Mouse (Mus musculus): ENCODE measurements around the gene Galr2.
"Not testable (repeated sequence)": the region's sequence is repeated elsewhere in the genome, so short reads cannot be mapped to it uniquely, and the experiment has no call there.

The Galr2 gene

DNA sequence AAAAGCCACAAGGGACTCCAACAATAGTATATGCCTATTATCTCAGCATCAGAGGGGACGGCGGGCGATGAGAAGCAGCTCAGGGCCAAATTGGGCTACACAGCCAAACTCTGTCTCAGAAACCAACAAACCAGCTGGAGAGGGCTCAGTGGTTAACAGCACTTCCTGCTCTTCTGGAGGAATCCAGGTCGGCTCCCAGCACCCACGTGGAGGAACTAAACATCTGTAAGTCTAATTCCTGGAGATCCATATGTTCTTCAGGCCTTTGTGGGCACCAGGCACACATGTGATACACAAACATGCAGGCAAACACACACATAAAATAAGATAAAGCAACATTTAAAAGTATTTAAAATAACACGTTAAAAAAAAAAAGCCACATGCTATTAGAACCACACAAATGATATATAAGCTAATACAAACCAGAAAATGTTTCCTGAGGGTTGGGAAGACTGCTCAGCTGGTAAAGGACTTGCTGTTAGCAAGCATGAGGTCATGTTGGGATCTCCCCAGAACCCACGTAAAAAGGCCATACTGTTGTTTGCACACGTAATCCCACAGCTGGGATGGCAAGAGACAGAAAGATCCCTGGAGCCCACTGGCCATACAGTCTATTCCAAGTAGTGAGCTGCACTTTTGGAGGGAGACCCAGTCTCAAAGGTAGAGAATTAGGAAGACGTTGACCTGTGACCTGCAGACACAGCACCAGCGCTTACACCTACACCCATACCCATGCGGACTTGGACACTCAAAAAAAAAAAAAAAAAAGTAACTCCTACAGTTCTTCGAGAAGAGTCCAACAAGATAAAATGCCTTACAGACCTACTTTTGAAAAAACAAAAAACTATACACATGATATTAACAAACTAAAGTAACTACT, 7.9 kb upstream of the Galr2 start:
- no peak for DNase-seq

DNA sequence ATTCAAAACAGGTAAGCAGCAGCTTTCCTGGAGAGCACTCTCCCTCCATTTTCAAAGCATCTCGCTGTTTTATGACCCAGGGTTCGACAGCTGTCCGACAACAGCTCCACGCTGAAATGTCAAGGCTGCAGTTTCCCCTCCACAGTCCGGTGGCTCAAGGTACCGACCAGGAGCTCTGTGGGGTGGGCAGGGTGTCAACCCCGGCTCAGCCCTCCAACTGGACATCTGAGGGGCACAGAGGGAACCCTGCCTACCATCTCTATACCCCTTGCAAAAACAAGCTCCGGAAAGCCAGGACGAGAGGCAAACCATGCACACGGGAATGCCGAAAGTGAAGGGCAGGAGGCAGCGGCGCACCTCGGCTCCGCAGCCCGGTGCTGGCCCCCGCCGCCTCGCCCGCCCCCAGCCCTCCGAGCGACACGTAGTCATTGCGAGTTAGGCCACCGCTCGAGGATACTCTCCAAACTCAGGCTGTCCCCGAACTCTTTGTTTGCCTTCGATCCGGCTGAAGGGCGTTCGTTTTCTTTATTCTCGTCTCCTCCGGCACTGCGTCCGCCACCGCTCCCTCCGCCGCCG, 7.2 kb upstream of the Galr2 start:
- DNase-seq = no peak

GRCm38 (mm10) chr11:116274045-116274666, 6.6 kb upstream of the Galr2 start, which contains the start of gene Srp68:
Gene Srp68 (minus strand): TSS chr11:116274217.
- DNase-seq = peak; percentile 89 to 90

- DNase-seq = not testable (repeated sequence)
These were observed 3.6 kb upstream of the Galr2 start for GRCm38 (mm10) chr11:116277184-116277583.

- DNase-seq = no peak
These were observed 932 bp downstream of the Galr2 start for GRCm38 (mm10) chr11:116281671-116282070.

DNA sequence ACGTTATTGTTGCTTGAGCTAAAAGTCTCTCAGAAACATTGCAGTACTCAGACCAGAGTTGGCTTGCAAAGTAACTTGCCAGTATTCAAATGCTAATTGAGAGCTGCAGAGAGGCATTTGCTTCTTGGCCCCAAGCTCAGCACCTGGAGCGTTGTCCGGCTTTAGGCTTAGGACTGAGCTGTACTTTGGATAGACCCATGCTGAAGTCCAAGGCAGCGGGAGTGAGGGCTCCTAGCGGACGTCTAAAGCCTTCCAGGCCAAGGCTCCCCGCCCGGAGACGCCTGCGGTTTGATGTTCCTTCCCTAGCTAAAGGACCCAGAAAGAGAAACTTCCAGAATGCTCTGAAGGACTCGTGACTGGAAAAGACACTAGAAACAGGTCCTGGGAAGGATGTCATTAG, 1.4 kb downstream of the Galr2 start:
- DNase-seq = no peak

DNA sequence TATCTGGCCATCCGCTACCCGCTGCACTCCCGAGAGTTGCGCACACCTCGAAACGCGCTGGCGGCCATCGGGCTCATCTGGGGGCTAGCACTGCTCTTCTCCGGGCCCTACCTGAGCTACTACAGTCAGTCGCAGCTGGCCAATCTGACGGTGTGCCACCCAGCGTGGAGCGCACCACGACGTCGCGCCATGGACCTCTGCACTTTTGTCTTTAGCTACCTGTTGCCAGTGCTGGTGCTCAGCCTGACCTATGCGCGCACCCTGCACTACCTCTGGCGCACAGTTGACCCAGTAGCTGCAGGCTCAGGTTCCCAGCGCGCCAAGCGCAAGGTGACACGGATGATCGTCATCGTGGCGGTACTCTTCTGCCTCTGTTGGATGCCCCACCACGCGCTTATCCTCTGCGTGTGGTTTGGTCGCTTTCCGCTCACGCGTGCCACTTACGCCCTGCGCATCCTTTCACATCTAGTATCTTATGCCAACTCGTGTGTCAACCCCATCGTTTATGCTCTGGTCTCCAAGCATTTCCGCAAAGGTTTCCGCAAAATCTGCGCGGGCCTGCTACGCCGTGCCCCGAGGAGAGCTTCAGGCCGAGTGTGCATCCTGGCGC, 2.3 kb downstream of the Galr2 start:
- DNase-seq = no peak

DNA sequence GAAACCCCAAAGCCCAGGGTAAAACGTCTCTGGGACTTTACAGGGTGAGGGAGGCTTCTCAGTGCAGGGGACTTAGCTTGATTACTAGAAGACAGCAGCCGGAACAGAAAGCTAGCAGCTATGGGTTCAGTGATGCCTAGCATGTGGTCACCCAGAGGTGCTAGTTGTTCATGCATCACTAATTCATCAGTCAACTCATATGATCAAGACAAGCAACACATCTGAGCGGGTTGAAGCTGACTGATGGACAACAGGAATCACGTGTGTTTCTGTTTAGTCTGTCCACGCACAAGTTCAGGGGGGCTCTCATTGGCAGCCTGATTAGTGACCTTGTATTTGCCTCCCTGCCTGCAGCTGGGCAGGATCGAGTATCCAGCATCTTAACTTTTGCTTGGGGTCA, 3.2 kb downstream of the Galr2 start:
- no peak for DNase-seq

DNA sequence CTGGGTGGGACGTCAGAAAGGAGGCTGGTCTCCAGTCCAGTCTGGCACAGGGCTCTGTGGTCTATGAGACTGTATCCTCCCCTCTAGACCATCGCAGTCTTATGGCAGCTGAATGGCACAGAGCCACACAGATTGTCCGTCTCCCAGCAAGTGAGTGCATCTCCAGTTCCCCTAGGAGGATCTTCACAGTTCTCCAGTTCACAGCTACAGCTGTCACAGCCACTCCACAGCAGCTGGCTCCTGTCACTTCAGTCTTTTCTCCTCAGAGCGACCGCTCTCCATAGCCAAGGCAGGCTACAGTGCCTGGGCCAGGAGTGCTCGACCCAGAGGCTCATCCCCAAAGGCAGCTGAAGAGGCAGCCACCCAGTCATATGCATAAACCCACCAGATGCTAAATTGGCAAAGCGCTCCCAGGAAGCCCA, 5.0 kb downstream of the Galr2 start:
- no peak for DNase-seq

GRCm38 (mm10) chr11:116287351-116287750, 6.6 kb downstream of the Galr2 start:
- no peak for DNase-seq

DNA sequence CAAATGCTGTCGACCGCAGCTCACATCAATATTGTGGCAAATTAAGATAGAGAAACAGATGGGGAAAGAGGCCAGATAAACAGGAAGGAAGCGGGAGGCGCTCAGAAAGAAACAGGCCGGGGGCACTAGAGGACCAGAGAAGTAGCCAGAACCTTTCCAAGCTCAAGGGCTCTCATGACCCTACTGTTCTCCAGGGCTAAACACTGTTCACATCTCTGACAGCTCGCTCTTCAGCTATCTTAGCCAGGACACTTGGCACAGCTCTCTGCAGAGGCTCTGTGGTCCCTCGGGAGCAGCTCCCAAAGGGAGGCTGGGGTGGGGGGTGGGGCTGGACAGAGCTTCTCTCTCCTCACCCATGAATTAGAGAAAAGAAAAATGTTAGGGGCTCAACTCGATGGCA, 9.8 kb downstream of the Galr2 start:
- DNase-seq = no peak

DNA sequence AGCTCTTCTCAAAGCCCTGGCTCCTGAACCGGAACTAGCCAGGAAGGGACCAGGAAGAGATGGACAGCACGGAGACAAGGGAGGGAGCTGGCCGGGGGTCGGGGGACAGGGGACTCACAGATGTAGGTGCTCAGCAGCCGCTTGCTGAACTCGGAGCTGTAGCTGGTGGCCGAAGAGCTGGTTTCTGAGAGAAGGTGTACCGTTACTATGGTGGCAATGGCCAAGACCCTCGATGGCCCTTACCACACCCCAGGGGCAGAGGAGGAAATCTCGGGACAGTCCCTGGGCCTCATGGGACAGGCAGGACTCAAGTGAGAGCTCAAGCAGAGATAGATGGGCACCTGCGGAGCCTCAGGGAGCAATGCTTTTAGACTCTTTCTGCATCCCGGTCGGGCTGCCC, 11.7 kb downstream of the Galr2 start:
- DNase-seq = no peak

- DNase-seq = no peak
These were observed 12.9 kb downstream of the Galr2 start for GRCm38 (mm10) chr11:116293538-116294137.

- peak; percentile 44 to 48 for DNase-seq
These were observed 13.6 kb downstream of the Galr2 start for GRCm38 (mm10) chr11:116294319-116294718.

DNA sequence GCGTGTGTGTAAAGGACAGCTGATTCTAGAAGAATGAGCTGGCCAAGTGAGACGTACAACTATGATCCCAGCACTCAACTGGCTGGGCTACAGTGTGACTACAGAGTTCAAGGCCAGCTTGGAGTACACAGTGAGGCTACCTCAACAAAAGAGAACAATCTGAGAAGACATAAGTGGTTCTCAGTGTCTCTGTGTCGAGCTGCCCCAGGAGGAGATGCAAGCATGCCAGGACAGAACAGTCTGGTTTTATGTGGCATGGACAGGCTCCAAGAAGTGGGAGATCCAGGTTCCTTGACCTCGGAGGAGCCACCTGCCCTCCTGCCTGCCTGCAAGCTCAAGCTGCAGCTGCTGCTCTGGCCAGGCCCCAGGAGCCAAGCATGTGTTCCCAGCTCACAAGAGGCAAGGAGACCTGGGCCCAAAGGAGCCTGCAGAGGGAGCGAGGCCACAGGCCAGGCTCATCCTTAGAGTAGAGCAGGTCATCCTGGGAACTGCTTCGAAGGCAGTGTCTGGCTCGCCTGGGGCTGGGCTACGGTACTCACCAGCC, 15.5 kb downstream of the Galr2 start:
- no peak for DNase-seq

DNA sequence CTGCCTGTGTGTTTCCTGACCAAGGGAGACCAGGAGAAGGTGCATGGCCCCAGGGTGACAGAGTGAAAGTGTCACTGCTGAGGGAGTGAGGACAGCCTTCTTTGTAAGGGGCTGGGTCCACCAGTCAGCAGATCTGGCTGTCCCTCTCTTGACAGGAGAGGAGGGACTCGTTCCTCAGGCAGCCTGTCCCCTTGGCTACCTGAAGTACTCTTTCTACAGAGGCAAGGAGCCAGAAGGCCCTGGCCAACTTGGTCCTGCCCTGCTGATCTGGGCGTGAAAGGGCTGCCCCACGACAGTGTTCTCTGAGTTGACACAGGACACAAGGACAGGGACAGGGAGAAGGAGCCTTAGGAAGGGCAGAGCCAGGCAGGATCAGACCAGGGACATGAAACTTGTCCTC, 16.3 kb downstream of the Galr2 start:
- DNase-seq = no peak

DNA sequence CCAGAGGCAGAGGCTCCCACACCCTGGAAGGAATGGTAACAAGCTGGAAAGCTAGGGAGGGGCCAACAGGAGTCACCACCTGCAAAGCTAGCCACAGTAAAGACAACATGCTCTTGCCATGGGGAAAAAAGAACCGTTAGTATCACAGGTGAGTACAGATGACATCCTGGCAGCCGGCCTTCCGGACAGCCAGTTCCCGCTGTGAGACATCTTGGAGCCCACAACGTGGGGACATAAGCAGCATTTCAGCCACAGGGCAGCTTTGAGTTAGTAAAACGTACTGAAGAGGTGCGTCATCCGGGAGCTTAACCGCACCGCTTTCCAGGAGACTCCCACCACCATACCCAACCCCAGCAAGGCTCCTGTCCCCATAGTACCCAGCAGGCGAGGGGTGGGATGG, 17.5 kb downstream of the Galr2 start:
- no peak for DNase-seq

- no peak for DNase-seq
These were observed 17.9 kb downstream of the Galr2 start for GRCm38 (mm10) chr11:116298621-116299020.

DNA sequence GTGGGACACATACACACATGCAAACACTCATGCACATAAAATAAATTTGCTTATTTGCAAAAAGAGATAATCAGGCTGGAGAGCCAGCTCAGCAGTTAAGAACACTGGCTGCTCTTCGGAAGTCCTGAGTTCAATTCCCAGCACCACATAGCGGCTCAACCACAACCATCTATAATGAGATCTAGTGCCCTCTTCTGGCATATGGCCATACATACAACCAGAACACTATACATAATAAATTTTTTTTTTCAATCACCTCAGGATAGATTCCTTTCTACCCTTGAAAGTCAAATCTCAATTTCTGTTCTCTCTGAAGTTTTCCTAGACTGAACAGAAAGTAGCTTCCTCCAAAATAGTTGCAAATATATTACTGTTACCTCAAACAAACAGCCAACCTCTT, 24.7 kb downstream of the Galr2 start:
- DNase-seq = no peak

DNA sequence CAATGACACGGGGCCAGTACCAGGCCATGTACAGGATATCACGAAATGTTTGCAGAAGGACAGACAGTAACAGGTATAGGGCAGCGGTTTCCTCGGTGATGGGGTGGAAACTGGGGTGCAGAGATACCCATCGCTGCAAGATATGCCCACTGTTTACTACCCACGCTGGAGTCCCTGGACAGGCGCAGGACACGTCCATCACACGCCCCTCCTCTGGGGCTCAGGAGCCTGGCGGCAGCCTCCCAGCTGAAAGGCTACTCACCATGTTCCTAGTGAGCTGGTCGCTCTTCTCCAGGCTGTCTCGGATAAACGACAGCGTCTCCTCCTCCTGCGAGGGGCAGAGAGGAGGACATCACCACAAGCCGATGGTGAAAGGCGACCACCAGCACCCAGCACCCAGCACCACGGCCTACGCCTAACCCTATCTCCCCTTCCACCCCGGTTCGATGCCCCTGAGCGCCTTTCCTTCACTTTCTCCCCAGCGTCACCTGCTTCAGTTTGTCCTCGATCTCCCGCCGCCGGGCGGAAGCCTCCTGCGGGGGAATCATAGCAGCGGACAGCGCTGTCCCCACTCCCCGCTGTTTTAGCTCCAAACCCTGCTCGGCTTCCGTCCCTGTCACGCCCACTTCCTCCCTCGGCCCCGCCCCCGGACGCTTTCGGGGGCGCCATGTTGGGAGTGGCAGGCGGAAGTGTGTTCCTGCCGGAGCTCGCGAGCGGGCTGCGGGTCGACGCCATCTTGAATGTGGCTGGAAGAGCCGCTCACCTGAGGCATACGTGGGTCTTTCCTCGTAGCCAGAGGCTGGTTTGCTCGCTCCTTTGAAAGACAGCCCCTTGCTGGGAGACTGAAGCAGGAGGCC, 25.6 kb downstream of the Galr2 start:
- DNase-seq = peak; percentile 94 to 96

GRCm38 (mm10) chr11:116307019-116307725, 26.4 kb downstream of the Galr2 start, which contains the start of gene Exoc7:
Gene Exoc7 (minus strand): TSS chr11:116307233.
- DNase-seq = no peak
